Mouse (Mus musculus) lung, adult 2 months (tissue): Measurements from ENCODE around the gene Rpia.

Experiments
- CTCF ChIP-seq: fragments of 200-500 bp; IDR thresholded peaks from 2 replicates; pipeline ENCODE4 v1.5.1; 2011; ENCODE audit warnings: mild to moderate bottlenecking, low read length, control low read depth; ENCODE audit not compliant: insufficient read depth
- POLR2A ChIP-seq: fragments of 200-500 bp; IDR thresholded peaks from 2 replicates; pipeline ENCODE4 v1.6.1; 2011; ENCODE audit warnings: low read depth, mild to moderate bottlenecking, control low read depth, low read length, borderline replicate concordance; ENCODE audit errors: extremely low read depth

GRCm38 (mm10) chr6:70739456-70739855 is 52.6 kb downstream of the Rpia start:
- TF ChIP-seq CTCF: no peak
- no peak for TF ChIP-seq POLR2A
